Mouse (Mus musculus): ENCODE data around the gene Tnf. TPM values are rescaled to one million over a fixed set of nuclear protein-coding genes. Genes with fewer than 3 reads are reported as not detected.

Gene Tnf
- total and polyA plus RNA-seq, 3 experiments: 18.8 to 25.2 (median 20.8) TPM

DNA sequence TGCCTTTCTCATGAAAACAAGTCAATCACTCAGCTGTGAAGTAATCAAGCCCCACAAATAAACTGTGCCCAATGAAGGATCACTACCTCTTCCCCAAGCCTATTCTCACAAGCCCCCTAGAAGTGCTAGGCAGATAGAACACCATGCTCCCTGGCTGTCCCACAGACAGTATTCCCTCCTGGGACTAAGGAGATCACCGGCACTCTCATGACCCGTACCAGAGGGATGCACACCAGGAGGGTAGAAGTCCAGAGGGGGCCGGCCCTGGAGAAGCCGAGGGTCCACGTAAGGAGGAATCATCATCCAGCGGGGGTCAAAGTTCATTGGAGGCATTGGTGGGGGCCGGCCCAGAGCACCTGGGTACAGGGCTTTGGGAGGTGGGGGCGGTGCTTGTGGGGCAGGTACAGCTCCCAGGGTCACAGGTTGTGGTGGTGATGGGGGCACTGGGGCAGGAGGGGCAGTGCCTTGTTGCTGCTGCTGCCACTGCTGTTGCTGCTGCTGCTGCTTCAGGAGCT is 44.1 kb downstream of the Tnf start:
- no peaks in the 10 kb centered on the region for H3K9me3 ChIP-seq (replicated peaks; ENCODE audit: low read length)
- TF ChIP-seq KAT2A (IDR thresholded peaks at IDR 0.05; ENCODE audit: insufficient replicate concordance, low read length): no peak
- no peak for TF ChIP-seq MYC (IDR thresholded peaks at IDR 0.05; ENCODE audit: low read depth, low read length)
- no peak for TF ChIP-seq CTCF (conservative IDR thresholded peaks at IDR 0.05 in 1 of 2, IDR thresholded peaks at IDR 0.05 in 1 of 2; ENCODE audit: low read depth in 2 of 2, low read length in 2 of 2)
- TF ChIP-seq ZMIZ1 (IDR thresholded peaks at IDR 0.05; ENCODE audit: low read depth, low read length): no peak
- TF ChIP-seq RAD21 (IDR thresholded peaks at IDR 0.05; ENCODE audit: low read depth, low read length): no peak
- no peak overlapping the region for H3K4me3 ChIP-seq (replicated peaks in 1 of 3; ENCODE audit: low read depth in 2 of 3, low read length in 2 of 3, poor library complexity in 1 of 3)
- peaks cover 93 to 100% of the 10 kb centered on the region in 2 experiments for H3K36me3 ChIP-seq (replicated peaks in 1 of 2; ENCODE audit: control insufficient read depth in 1 of 2, insufficient read depth in 1 of 2, low read length in 1 of 2)
- peaks cover 48% of the 10 kb centered on the region for H3K79me2 ChIP-seq (replicated peaks; ENCODE audit: control insufficient read depth, extremely low read depth, insufficient read depth, poor library complexity, severe bottlenecking)
- no peak for DNase-seq (ENCODE audit: extremely low read depth)
- no peak overlapping the region for H3K9ac ChIP-seq (ENCODE audit: insufficient read depth, low read depth)
- H3K4me1 ChIP-seq (ENCODE audit: control insufficient read depth in 1 of 2, insufficient read depth in 2 of 2): peaks cover 0 to 22% of the 10 kb centered on the region in 2 experiments; a peak in 2 of 4 replicates
- H3K4me2 ChIP-seq (ENCODE audit: insufficient read depth, low read depth, poor library complexity, severe bottlenecking): no peak overlapping the region
- dilution Hi-C loops (cut with MboI; ENCODE audit: extremely low pct_ligation_motif_present, extremely low pct_unique_long_range_greater_than_20kb, low sequenced_read_pairs) (no loop called here), in situ Hi-C loops (cut with MboI; ENCODE audit: low pct_ligation_motif_present, low pct_unique_long_range_greater_than_20kb, low sequenced_read_pairs) (no loop called here)
- no peak overlapping the region for H3K27ac ChIP-seq (ENCODE audit: insufficient read depth, low read depth)
- no peaks in the 10 kb centered on the region for H3K27me3 ChIP-seq (replicated peaks)

GRCm38 (mm10) chr17:35157254-35157653 is 44.6 kb downstream of the Tnf start:
- peaks cover 0 to 18% of the 10 kb centered on the region in 2 experiments; a peak in 2 of 4 replicates for H3K4me1 ChIP-seq (ENCODE audit: control insufficient read depth in 1 of 2, insufficient read depth in 2 of 2)
- dilution Hi-C loops (cut with MboI; ENCODE audit: extremely low pct_ligation_motif_present, extremely low pct_unique_long_range_greater_than_20kb, low sequenced_read_pairs): no loop called here
- peaks cover 44% of the 10 kb centered on the region for H3K79me2 ChIP-seq (replicated peaks; ENCODE audit: control insufficient read depth, extremely low read depth, insufficient read depth, poor library complexity, severe bottlenecking)
- no peak for TF ChIP-seq KAT2A (IDR thresholded peaks at IDR 0.05; ENCODE audit: insufficient replicate concordance, low read length)
- no peak for TF ChIP-seq USF1 (IDR thresholded peaks at IDR 0.05; ENCODE audit: low read depth, low read length)
- no peak for TF ChIP-seq EP300 (IDR thresholded peaks at IDR 0.05; ENCODE audit: low read length)
- no peak for TF ChIP-seq CHD2 (IDR thresholded peaks at IDR 0.05; ENCODE audit: low read length)
- no peak for TF ChIP-seq MXI1 (IDR thresholded peaks at IDR 0.05; ENCODE audit: low read depth, low read length)
- TF ChIP-seq RAD21 (IDR thresholded peaks at IDR 0.05; ENCODE audit: low read depth, low read length): no peak
- TF ChIP-seq ZNF384 (IDR thresholded peaks at IDR 0.05; ENCODE audit: low read depth, low read length): no peak
- no peak for TF ChIP-seq PAX5 (IDR thresholded peaks at IDR 0.05; ENCODE audit: low read length)
- no peak for TF ChIP-seq IRF4 (IDR thresholded peaks at IDR 0.05; ENCODE audit: low read depth, low read length)
- no peak overlapping the region for H3K4me3 ChIP-seq (replicated peaks in 1 of 3; ENCODE audit: low read depth in 2 of 3, low read length in 2 of 3, poor library complexity in 1 of 3)
- peaks cover 98 to 100% of the 10 kb centered on the region in 2 experiments for H3K36me3 ChIP-seq (replicated peaks in 1 of 2; ENCODE audit: control insufficient read depth in 1 of 2, insufficient read depth in 1 of 2, low read length in 1 of 2)
- no peaks in the 10 kb centered on the region for H3K9me3 ChIP-seq (replicated peaks; ENCODE audit: low read length)
- no peak overlapping the region for H3K27ac ChIP-seq (ENCODE audit: insufficient read depth, low read depth)
- in situ Hi-C loops (cut with MboI; ENCODE audit: low pct_ligation_motif_present, low pct_unique_long_range_greater_than_20kb, low sequenced_read_pairs): no loop called here
- DNase-seq (ENCODE audit: extremely low read depth): no peak
- H3K9ac ChIP-seq (ENCODE audit: insufficient read depth, low read depth): no peak overlapping the region
- H3K4me2 ChIP-seq (ENCODE audit: insufficient read depth, low read depth, poor library complexity, severe bottlenecking): no peak overlapping the region
- H3K27me3 ChIP-seq (replicated peaks): no peaks in the 10 kb centered on the region

DNA sequence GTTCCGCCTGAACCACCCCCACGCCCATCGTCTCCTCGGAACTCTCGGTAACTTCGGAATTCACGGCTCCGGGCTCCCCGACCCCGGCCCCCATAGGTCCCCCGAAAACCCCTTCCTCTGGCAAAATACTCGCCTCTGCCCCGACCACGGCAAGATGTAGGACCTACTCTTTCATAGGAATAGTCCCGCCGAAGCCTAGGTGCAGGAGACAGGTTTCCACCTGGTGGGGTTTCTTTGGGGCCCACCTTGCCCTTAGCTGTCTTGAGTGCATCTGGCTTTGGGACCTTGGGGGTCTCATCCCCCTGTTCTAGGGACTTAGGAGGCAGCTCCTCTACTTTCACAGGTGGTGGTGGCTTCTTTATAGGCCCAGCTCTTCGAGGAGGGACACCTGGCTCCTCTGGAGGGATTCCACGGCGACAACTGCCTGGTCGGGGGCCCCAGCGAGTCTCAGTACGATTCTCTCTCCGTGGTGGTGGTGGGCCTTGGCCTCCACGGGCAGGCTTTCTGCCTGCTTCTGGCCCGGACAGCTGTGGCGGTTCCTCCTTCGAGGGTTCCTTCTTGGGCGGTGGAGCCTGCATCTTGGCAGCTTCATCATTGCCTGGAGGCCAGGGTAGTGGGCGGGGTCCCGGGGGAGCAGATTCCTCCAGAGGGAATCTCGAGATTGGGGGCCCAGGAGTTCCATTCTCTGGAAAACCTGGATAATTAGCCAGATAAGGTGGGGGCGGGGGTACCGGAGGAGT is 45.2 kb downstream of the Tnf start:
- dilution Hi-C loops (cut with MboI; ENCODE audit: extremely low pct_ligation_motif_present, extremely low pct_unique_long_range_greater_than_20kb, low sequenced_read_pairs): no loop called here
- no peak overlapping the region for H3K9ac ChIP-seq (ENCODE audit: insufficient read depth, low read depth)
- H3K27me3 ChIP-seq (replicated peaks): no peaks in the 10 kb centered on the region

More for the DNA sequence above, 45.2 kb downstream of the Tnf start:
- Histone ChIP-seq H3K4me2 (ENCODE audit: insufficient read depth, low read depth, poor library complexity, severe bottlenecking) (no peak overlapping the region), H3K4me1 (ENCODE audit: control insufficient read depth in 1 of 2, insufficient read depth in 2 of 2) (peaks cover 0 to 12% of the 10 kb centered on the region in 2 experiments; a peak in 2 of 4 replicates), H3K4me3 (replicated peaks in 1 of 3; ENCODE audit: low read depth in 2 of 3, low read length in 2 of 3, poor library complexity in 1 of 3) (no peak overlapping the region), H3K79me2 (replicated peaks; ENCODE audit: control insufficient read depth, extremely low read depth, insufficient read depth, poor library complexity, severe bottlenecking) (peaks cover 37% of the 10 kb centered on the region), H3K9me3 (replicated peaks; ENCODE audit: low read length) (no peaks in the 10 kb centered on the region), H3K27ac (ENCODE audit: insufficient read depth, low read depth) (no peak overlapping the region), H3K36me3 (replicated peaks in 1 of 2; ENCODE audit: control insufficient read depth in 1 of 2, insufficient read depth in 1 of 2, low read length in 1 of 2) (peaks cover 97 to 99% of the 10 kb centered on the region in 2 experiments)
- in situ Hi-C loops (cut with MboI; ENCODE audit: low pct_ligation_motif_present, low pct_unique_long_range_greater_than_20kb, low sequenced_read_pairs): no loop called here
- TF ChIP-seq BHLHE40 (IDR thresholded peaks at IDR 0.05; ENCODE audit: low read depth, low read length) (no peak), USF1 (IDR thresholded peaks at IDR 0.05; ENCODE audit: low read depth, low read length) (no peak), TBP (conservative IDR thresholded peaks at IDR 0.05; ENCODE audit: low read depth, low read length) (no peak), NRF1 (IDR thresholded peaks at IDR 0.05; ENCODE audit: low read depth, low read length) (no peak), PAX5 (IDR thresholded peaks at IDR 0.05; ENCODE audit: low read length) (no peak), JUND (conservative IDR thresholded peaks at IDR 0.05; ENCODE audit: low read depth, low read length) (no peak), NELFE (IDR thresholded peaks at IDR 0.05; ENCODE audit: low read depth, low read length) (no peak)
- no peak for DNase-seq (ENCODE audit: extremely low read depth)

Measured in CH12.LX (cell line).